ENCODE assay signal across 9 mouse cellular contexts in genomic region chr7:48959316-48959661, GRCm38 (mm10). TPM values are rescaled to one million over a fixed set of nuclear protein-coding genes. Genes with fewer than 3 reads are reported as not detected.
A peak's percentile ranks its signal among the peaks of the same experiment; 100 is the strongest.
DNase-seq lines count a peak whose midpoint lies in the region; ATAC-seq and TF ChIP-seq lines count a peak whose summit lies in the region.
"Had no signal": no experiment of that assay in that cellular context is flagged by ENCODE, and none has a peak within 500 bp of the region (broad histone marks: within the 10 kb centered on the region; RNA-seq: fewer than 3 reads in every experiment).

No protein-coding gene starts in this region.

- no peak for DNase-seq in kidney, postnatal 0 days (ENCODE audit: low spot score)
- no peak for DNase-seq in kidney, adult 2 months
- no peak for DNase-seq in embryonic facial prominence, embryonic 11.5 days (ENCODE audit: low spot score)
- no peak for DNase-seq in frontal cortex, postnatal 10 days (ENCODE audit: low spot score in 2 of 2)
- no peak for DNase-seq in yolk sac, embryonic 10.5 days (ENCODE audit: low spot score)
- no peak for DNase-seq in adipocyte (ENCODE audit: low spot score)

- H3K27me3 ChIP-seq in kidney, postnatal 0 days (ENCODE audit: insufficient read depth, low read length), result peaks cover 29% of the 10 kb centered on the region
- no peaks in the 10 kb centered on the region for H3K27me3 ChIP-seq in kidney, adult 2 months (replicated peaks; ENCODE audit: control insufficient read depth, insufficient read depth, low read length)
- H3K27me3 ChIP-seq in embryonic facial prominence, embryonic 11.5 days (ENCODE audit: control insufficient read depth, insufficient read depth, low read length), result peaks cover 36% of the 10 kb centered on the region
- peaks cover 15% of the 10 kb centered on the region; the same call in 1 of the 2 replicates for H3K27me3 ChIP-seq in hindbrain, embryonic 13.5 days
- no peaks in the 10 kb centered on the region; the same call in 1 of the 2 replicates for H3K27me3 ChIP-seq in midbrain, embryonic 16.5 days (ENCODE audit: control insufficient read depth, insufficient read depth, low read depth, low read length)

- peak overlapping the region; percentile 50 for H3K4me2 ChIP-seq in kidney, postnatal 0 days (ENCODE audit: low read length)
- peak overlapping the region; percentile 72 for H3K4me2 ChIP-seq in embryonic facial prominence, embryonic 11.5 days (ENCODE audit: low read depth, low read length)
- H3K4me2 ChIP-seq in hindbrain, embryonic 13.5 days, result peak overlapping the region; percentile 84
- H3K4me2 ChIP-seq in midbrain, embryonic 16.5 days (ENCODE audit: low read length), result peak overlapping the region; percentile 67
- H3K4me2 ChIP-seq: liver, embryonic 13.5 days had no signal

- 0 out of 2 replicates have a peak overlapping the region, but pooled peaks have one; percentile 16 for H3K4me3 ChIP-seq in kidney, postnatal 0 days (replicated peaks; ENCODE audit: low read depth, low read length)
- H3K4me3 ChIP-seq in kidney, adult 2 months (ENCODE audit: insufficient read depth, low read depth, low read length), result no peak overlapping the region
- peak overlapping the region; percentile 38 for H3K4me3 ChIP-seq in embryonic facial prominence, embryonic 11.5 days (ENCODE audit: low read depth, low read length)
- H3K4me3 ChIP-seq in hindbrain, embryonic 13.5 days, result peak overlapping the region; percentile 76
- H3K4me3 ChIP-seq in midbrain, embryonic 16.5 days (ENCODE audit: low read depth, low read length), result peak overlapping the region; percentile 77
- H3K4me3 ChIP-seq: liver, embryonic 13.5 days had no signal

- no peak for TF ChIP-seq CTCF in kidney, postnatal 0 days (IDR thresholded peaks at IDR 0.05; ENCODE audit: low read depth)
- no peak for TF ChIP-seq CTCF in kidney, adult 2 months (conservative IDR thresholded peaks at IDR 0.05; ENCODE audit: insufficient read depth, insufficient read length, low read depth, low read length)

- no peak overlapping the region for H3K9ac ChIP-seq in kidney, postnatal 0 days (ENCODE audit: low read depth, low read length)
- peak overlapping the region; percentile 46 for H3K9ac ChIP-seq in embryonic facial prominence, embryonic 11.5 days (replicated peaks; ENCODE audit: low read length)
- peak overlapping the region; percentile 85 for H3K9ac ChIP-seq in hindbrain, embryonic 13.5 days
- peak overlapping the region; percentile 79 for H3K9ac ChIP-seq in midbrain, embryonic 16.5 days (ENCODE audit: low read depth, low read length)
- H3K9ac ChIP-seq: liver, embryonic 13.5 days had no signal

- H3K27ac ChIP-seq in kidney, postnatal 0 days, result no peak overlapping the region
- no peak overlapping the region for H3K27ac ChIP-seq in kidney, adult 2 months (ENCODE audit: insufficient read depth, low read depth, low read length)
- no peak overlapping the region for H3K27ac ChIP-seq in embryonic facial prominence, embryonic 11.5 days (replicated peaks; ENCODE audit: low read depth, low read length)
- H3K27ac ChIP-seq in hindbrain, embryonic 13.5 days, result peak overlapping the region; percentile 88
- peak overlapping the region; percentile 69 for H3K27ac ChIP-seq in midbrain, embryonic 16.5 days (ENCODE audit: low read length)
- H3K27ac ChIP-seq: liver, embryonic 13.5 days had no signal

- ATAC-seq in kidney, postnatal 0 days (replicated peaks; ENCODE audit: low FRiP score, low read depth), result no peak
- ATAC-seq in embryonic facial prominence, embryonic 11.5 days (replicated peaks; ENCODE audit: insufficient number of reproducible peaks, low FRiP score, low TSS enrichment, low read depth), result peak; percentile 25; the same call in 1 of the 2 replicates
- ATAC-seq in hindbrain, embryonic 13.5 days (ENCODE audit: low FRiP score), result peak; percentile 52
- ATAC-seq in midbrain, embryonic 16.5 days, result peak; percentile 42

- no peak for TF ChIP-seq POLR2A in kidney, adult 2 months (IDR thresholded peaks at IDR 0.05; ENCODE audit: low read depth, low read length)

- WGBS in kidney, postnatal 0 days, result 11% methylated on average over 13 of the region's 13 CpGs
- WGBS in kidney, adult 2 months, result 17% methylated on average over 13 of the region's 13 CpGs
- WGBS in embryonic facial prominence, embryonic 11.5 days, result 11% methylated on average over 13 of the region's 13 CpGs
- 2% methylated on average over 13 of the region's 13 CpGs for WGBS in hindbrain, embryonic 13.5 days
- WGBS in midbrain, embryonic 16.5 days, result 2% methylated on average over 13 of the region's 13 CpGs

- H3K4me1 ChIP-seq in kidney, postnatal 0 days (replicated peaks; ENCODE audit: insufficient read depth, low read length), result no peaks in the 10 kb centered on the region
- H3K4me1 ChIP-seq in kidney, adult 2 months (ENCODE audit: control insufficient read depth, insufficient read depth, low read length), result no peaks in the 10 kb centered on the region
- peaks cover 2% of the 10 kb centered on the region for H3K4me1 ChIP-seq in embryonic facial prominence, embryonic 11.5 days (ENCODE audit: control insufficient read depth, insufficient read depth, low read length)
- H3K4me1 ChIP-seq in hindbrain, embryonic 13.5 days (replicated peaks), result peaks cover 63% of the 10 kb centered on the region
- H3K4me1 ChIP-seq in midbrain, embryonic 16.5 days (ENCODE audit: control insufficient read depth, insufficient read depth, low read length), result peaks cover 46% of the 10 kb centered on the region

- H3K9me3 ChIP-seq in kidney, postnatal 0 days (replicated peaks; ENCODE audit: low read length), result no peaks in the 10 kb centered on the region
- no peaks in the 10 kb centered on the region for H3K9me3 ChIP-seq in embryonic facial prominence, embryonic 11.5 days (replicated peaks; ENCODE audit: control insufficient read depth, low read length)
- H3K9me3 ChIP-seq in hindbrain, embryonic 13.5 days, result no peaks in the 10 kb centered on the region
- no peaks in the 10 kb centered on the region for H3K9me3 ChIP-seq in midbrain, embryonic 16.5 days (replicated peaks; ENCODE audit: control insufficient read depth, low read length, poor library complexity, severe bottlenecking)
- H3K9me3 ChIP-seq: liver, embryonic 13.5 days had no signal

- no peaks in the 10 kb centered on the region for H3K36me3 ChIP-seq in kidney, postnatal 0 days (ENCODE audit: insufficient read depth, low read length)
- H3K36me3 ChIP-seq in kidney, adult 2 months (ENCODE audit: control insufficient read depth, insufficient read depth, low read length), result no peaks in the 10 kb centered on the region
- H3K36me3 ChIP-seq in embryonic facial prominence, embryonic 11.5 days (replicated peaks; ENCODE audit: control insufficient read depth, insufficient read depth, low read depth, low read length), result no peaks in the 10 kb centered on the region
- H3K36me3 ChIP-seq in hindbrain, embryonic 13.5 days, result no peaks in the 10 kb centered on the region
- no peaks in the 10 kb centered on the region for H3K36me3 ChIP-seq in midbrain, embryonic 16.5 days (ENCODE audit: control insufficient read depth, insufficient read depth, low read length)
- H3K36me3 ChIP-seq: liver, embryonic 13.5 days had no signal

RNA-seq across cellular contexts. Expression of gene Nav2, which starts 50.8 kb away (rescaled TPM):
- 10.1 and 12.7 TPM in 2 replicates for polyA plus RNA-seq in kidney, postnatal 0 days (2015; fragmentation: Nextera tagmentation; extraction: Ambion mirVana)
- polyA plus RNA-seq in kidney, adult 2 months (2012; rRNA removed), result 18.3 and 18.4 TPM in 2 replicates
- polyA plus RNA-seq in embryonic facial prominence, embryonic 11.5 days (2014; fragmentation: Nextera tagmentation; extraction: Ambion mirVana), result 7.3 and 8.0 TPM in 2 replicates
- polyA plus RNA-seq in hindbrain, embryonic 13.5 days (2015; fragmentation: Nextera tagmentation; extraction: Ambion mirVana), result 22.4 and 24.2 TPM in 2 replicates
- 21.5 and 23.6 TPM in 2 replicates for polyA plus RNA-seq in midbrain, embryonic 16.5 days (2015; fragmentation: Nextera tagmentation; extraction: Ambion mirVana)

Comparison
In these comparisons a context has a peak if more than half of its experiments do, and no peak if none do; other contexts are left out.
1. H3K27ac ChIP-seq: peak in hindbrain, embryonic 13.5 days (single experiment) and midbrain, embryonic 16.5 days (single experiment); none in kidney, postnatal 0 days (single experiment), kidney, adult 2 months (single experiment) and embryonic facial prominence, embryonic 11.5 days (single experiment).
2. Peak in every context shown above with its lines, with median percentiles within 50 percentile points of each other: H3K4me2 ChIP-seq.